Mouse (Mus musculus) ES-Bruce4 (cell line): Measurements from ENCODE around the gene Triobp.

Source experiments
- CTCF ChIP-seq: IDR thresholded peaks from one replicate; pipeline ENCODE4 v1.8.1; 2011; ENCODE audit warnings: low read depth, low read length
- EP300 ChIP-seq: IDR thresholded peaks from 2 replicates; pipeline ENCODE4 v1.6.1; 2011; ENCODE audit warnings: low read depth, low read length; ENCODE audit not compliant: insufficient read depth
- POLR2A ChIP-seq: IDR thresholded peaks from one replicate; pipeline ENCODE4 v1.8.1; 2011; ENCODE audit warnings: low read length; ENCODE audit not compliant: insufficient read depth

GRCm38 (mm10) chr15:78913632-78914090, 33.9 kb upstream of the Triobp start, which contains the start of gene Pdxp:
- TF ChIP-seq CTCF = no peak
- no peak for TF ChIP-seq EP300
- TF ChIP-seq POLR2A = peak; percentile 49
